Mouse (Mus musculus) cerebellum, postnatal 10 days (tissue): ENCODE results near the gene B430305J03Rik.

Experiments
- DNase-seq, 2 experiments: peaks; one replicate each; pipeline ENCODE4 v3.0.0; 2021; ENCODE audit warnings: mixed read lengths in 2 of 2

B430305J03Rik gene

DNA sequence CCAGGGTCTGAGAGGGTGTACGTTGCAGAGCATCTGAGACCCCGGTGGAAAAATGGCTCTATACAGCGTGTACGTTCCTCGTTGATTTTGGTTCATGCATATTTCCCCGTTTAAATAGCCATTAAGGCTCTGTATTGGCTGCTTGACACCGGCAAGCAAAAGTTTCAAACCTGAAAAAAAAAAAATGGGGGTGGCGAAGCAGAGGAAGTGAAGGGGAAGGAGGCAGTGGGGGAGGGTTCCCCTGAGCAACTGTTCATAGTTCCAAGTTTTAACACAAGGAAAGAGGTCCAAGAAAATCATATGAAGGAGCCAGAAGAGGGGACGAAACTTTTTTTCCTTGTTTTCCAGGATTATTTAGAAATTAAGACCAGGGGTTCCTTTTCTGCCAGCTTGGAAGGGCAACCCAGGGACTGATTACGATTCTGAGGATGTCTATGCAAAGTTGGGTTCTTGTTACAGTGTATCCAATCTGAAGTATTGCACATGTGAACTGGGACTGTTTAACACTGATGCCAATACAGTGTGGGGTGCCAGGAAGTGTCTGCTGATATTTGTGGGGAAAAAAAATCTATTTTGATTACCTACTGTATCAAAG lies at the start of gene B430305J03Rik:
Gene B430305J03Rik (minus strand): TSS at position 173 of the 595 bp plus-strand sequence.
- DNase-seq, result peak; percentile 12 to 21

DNA sequence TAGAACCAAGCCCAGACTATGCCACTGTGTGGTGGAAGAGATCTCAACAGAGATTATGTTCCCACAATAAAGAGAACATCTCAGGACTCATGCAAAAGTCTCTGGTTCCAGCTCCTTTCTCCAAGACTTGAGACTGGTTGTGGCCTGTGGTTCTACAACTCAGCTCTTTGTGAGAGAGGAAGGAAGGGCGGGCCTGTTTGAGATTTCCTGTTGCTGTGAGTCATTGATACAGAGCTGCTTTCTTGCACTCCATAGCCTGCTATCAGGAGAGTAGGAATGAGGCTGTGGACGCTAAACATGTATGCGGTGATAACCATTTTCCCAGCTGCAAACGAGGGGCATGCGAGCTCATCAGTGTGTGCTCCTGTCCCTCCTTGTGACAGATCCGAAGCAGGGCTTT lies 43.9 kb upstream of the B430305J03Rik start:
- DNase-seq, result no peak

GRCm38 (mm10) chr3:61406921-61407320 lies 41.2 kb upstream of the B430305J03Rik start:
- DNase-seq, result no peak

DNA sequence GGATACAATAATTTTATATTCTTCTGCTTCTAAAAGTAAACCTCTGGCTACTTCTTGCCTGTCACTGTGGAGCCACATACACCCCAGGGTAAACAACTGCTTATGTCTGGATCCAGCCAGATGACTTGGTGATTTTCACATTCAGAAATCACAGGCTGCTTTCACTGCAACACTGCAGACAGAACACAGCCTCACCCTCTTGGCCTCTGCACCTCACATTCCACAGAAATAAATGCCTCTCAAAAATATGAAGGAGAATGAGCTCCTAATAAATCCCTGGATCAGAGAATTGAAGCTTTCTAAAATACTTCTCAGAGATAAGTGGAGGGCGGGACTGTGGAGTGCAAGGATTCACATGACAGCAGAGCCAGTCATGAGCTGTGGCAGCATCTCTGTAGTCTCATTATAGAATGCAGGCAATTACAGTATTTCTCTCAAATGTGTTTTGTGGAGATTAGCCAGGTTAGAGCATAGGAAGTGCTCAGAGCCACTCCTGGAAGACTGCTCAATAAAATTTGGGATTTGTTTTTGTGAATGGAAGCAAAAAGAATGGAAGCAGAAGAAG lies 35.2 kb upstream of the B430305J03Rik start:
- no peak for DNase-seq

GRCm38 (mm10) chr3:61396728-61397127 lies 31.0 kb upstream of the B430305J03Rik start:
- no peak for DNase-seq

DNA sequence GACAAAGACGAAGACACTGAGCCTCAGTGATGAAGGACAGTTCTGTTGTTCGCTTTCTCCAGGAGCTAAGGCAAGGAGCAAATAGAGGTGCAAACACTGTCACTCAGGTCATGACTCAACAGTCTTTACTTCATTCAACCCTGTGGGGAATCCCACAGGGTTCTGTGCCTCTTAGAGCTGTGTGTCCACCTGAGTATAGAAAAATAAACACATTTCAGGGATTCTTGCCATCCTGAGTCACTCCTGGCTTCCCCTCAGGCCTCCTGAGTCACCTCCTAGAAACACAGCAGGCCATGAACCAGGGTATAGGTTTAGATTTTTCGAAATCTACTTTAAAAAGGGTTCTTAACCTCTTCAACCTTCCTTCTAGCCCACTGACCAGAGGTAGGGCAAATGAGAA lies 29.6 kb upstream of the B430305J03Rik start:
- no peak for DNase-seq

DNA sequence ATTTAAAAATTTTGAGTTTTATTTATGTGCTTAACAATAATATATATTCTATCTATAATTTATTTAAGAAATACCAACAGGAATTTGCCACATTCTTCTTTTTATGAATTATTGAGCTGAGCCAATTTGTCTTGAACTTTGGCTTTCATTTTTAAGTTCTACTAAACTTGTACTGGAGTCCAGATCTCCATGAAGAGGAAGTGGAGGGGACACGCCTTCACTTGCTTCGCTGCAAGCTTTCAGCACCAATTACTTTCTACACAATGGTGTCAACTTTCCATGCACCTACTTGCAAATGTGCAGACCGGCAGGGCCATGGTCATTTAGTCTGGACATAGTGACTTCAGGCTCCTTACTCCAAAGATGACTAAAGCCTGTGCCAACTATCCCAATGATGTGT lies 27.8 kb upstream of the B430305J03Rik start:
- no peak for DNase-seq

- DNase-seq, result no peak
Observed at GRCm38 (mm10) chr3:61392881-61393280, 27.1 kb upstream of the B430305J03Rik start.

- DNase-seq, result no peak
Observed at GRCm38 (mm10) chr3:61391564-61391963, 25.8 kb upstream of the B430305J03Rik start.

DNA sequence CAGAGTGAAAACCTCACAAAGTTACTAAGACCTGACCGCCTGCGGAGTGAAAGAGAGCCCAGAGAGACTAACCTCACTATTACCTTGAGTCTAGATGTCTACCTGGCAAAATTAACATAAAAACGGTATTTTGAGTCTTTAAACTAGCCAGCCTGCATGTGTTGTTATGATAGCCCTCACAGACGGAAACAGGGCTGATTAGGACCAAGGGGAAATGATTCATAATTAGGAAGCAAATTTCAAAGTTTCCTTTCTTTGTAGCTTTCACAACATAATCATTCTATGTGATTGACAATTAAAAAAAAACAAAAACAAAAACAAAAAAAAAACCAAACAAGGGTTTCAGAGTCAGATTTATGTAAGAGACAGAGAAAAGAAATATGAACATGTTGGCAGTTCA lies 20.6 kb upstream of the B430305J03Rik start:
- DNase-seq, result no peak

GRCm38 (mm10) chr3:61376001-61376400 lies 10.2 kb upstream of the B430305J03Rik start:
- DNase-seq, result no peak

DNA sequence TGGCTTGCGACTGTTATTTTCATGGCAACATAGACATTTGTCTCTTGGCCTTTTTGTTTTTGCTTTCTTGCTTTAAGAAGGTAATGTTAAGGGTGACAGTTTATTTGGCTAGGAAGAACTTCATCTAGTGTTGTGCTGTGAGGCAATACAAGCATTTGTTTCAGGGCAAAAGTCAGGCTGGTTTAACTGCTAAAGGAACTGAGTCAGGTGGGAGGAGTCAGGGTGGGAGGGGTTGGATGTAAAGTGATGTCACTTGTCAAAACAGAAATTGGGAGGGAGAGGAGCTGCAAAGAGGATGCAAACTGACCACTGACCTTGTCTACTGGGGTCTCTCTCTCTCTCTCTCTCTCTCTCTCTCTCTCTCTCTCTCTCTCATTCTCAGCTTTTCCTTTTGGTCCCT lies 2.7 kb upstream of the B430305J03Rik start:
- no peak for DNase-seq

- DNase-seq, result peak; percentile 70 to 72
Observed at GRCm38 (mm10) chr3:61364978-61365778, 573 bp downstream of the B430305J03Rik start.

DNA sequence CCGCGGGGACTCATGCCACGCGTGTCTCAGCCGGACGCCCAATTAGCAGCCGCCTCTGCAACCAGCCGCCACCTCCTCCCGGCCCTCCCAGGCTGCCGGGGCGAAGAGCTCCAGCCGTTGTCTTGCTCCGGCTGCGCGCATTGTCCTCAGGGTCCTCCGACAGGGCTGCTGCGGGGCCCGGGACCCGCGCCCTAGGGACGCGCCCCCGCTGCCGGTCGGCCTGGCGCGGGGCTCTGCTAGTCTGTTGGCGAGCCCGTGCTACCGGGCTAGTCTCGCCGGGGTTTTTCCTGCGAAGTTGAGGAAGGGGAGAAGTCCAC lies 1.1 kb downstream of the B430305J03Rik start:
- no peak for DNase-seq

DNA sequence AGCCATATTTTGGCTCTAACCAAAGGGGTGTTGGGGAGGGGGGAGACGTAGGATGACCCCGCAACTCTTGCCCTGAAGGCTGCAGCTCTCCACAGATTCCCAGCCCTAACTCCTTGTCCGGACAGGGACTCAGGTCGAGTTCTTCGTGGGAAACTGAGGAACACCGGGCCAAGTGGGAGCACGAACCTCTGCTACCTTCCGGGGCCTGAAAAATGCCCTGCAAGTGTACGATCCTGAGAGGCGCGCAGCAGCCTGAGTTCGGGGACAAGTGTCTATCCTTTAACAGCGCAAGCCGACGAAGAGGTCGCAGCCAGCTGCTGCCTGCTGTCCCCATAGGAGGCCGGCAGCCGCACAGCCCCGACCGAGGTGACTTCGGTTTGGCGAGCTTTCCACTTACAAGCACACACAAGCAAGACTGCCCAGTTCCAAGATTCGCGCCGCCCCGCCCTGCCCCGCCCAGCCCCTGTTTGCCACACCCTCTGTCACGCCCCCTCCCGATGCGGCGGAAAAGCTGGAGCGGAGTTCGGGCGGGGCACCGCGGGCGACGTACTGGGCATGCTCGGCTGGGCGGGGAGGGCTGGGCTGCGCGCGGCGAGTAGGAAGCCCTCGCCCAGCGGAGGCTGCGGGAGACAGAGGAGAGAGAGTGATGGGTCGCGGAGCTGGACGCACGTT lies 1.6 kb downstream of the B430305J03Rik start:
- DNase-seq, result peak; percentile 99

DNA sequence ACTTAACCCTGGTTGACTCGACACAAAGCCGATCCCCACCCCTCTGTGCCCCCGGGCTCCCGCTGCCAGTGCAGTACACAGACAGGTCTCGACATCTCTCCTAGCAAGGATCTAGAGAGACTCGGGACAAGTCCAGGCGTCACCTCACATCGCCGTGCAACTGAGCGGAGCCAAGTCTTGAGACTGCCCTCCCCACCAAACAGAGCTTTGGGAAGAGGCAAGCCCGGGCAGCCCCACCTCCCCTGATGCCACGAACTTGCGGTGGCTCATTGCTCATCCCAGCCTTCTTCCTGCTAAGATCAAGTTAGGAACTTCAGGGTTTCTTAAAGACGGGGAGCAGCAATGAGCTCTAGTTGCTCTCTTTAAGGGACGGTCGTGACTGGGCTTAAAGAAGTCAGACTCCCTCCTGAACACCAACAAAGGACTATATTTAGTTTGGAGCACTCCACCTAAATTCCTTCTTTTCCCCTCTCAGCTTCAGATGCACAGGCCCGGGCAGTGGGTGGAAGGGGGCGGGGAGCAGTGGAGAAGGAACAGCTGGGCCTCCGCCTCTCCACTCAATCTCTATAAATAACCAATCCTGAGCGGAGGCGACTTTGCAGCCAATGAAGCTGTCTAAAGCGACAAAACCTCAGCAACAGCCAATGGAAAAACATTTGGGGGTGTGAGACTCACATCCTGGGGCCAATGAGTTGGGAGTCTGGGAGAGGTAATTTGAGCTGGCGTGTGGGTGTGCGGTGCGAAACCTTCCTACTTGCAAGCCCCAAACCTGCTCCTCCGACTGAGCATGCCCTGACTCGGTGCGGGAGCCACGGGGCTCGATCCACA lies 2.4 kb downstream of the B430305J03Rik start:
- peak; percentile 90 to 93 for DNase-seq

- DNase-seq, result no peak
Observed at GRCm38 (mm10) chr3:61362821-61363160, 3.0 kb downstream of the B430305J03Rik start.

DNA sequence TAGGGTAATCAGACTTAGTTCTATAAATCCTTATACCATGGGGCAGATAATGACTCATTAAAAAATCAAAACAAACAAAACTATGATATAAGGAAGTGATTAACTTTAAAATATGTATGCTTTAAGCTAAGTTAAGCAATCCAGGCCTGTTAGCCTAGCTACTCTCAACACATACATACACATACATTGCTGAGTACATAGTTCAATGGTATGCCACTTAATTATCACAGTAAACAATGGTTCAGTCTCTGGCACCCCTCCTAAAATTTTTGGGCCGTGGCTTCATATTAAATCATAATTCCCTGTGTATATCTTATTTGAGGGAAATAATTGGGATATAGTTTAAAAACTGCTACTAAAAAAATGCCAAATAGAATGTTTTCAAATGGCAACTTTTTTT lies 4.4 kb downstream of the B430305J03Rik start, which contains the start of gene Rap2b:
Gene Rap2b (plus strand): TSS at position 301 of the 400 bp plus-strand sequence.
- DNase-seq, result no peak

GRCm38 (mm10) chr3:61358756-61359293 lies 6.9 kb downstream of the B430305J03Rik start:
- no peak for DNase-seq

- DNase-seq, result peak; percentile 43 to 49
Observed at GRCm38 (mm10) chr3:61358107-61358506, 7.6 kb downstream of the B430305J03Rik start.

DNA sequence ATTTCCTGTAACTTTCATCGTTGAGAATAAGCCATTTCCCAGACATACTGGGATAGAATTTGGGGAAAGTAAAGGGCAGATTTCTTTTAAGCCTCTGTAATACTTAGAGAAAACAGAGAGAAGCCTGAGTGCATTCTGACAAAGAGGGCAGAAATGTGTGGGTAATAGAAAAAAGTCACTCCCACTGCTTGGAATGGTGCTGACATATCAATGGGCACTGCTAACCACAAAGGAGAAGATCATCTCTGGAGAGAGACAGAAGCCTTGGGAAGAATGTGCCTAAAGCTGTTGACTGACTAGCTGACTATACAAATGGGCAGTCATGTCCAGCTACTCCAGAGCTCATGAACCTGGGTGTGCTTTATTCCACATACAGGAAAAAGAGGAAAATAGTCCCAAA lies 10.3 kb downstream of the B430305J03Rik start:
- DNase-seq, result no peak

GRCm38 (mm10) chr3:61349433-61349832 lies 16.3 kb downstream of the B430305J03Rik start:
- DNase-seq, result peak in 1 of 2 experiments; percentile 3
